Mouse (Mus musculus) stomach, embryonic 14.5 days (tissue): Measurements from ENCODE around the gene Ppp1r12b. TPM values are rescaled to one million over a fixed set of nuclear protein-coding genes. Genes with fewer than 3 reads are reported as not detected.
A peak's percentile ranks its signal among the peaks of the same experiment; 100 is the strongest.

Experiments
- ATAC-seq: fragments of 200-750 bp; cut with Nextera tagmentation; 2 replicates; pipeline ENCODE4 v1.8.0; 2017; ENCODE audit warnings: low read depth, moderate TSS enrichment; ENCODE audit not compliant: insufficient number of reproducible peaks, insufficient read depth, low FRiP score
- H3K27ac ChIP-seq: fragments of 300-500 bp; sonication (generic); 2 replicates; pipeline ENCODE4 v1.5.1; 2014; ENCODE audit warnings: mild to moderate bottlenecking, low read length, moderate library complexity, mixed read lengths
- H3K27me3 ChIP-seq: fragments of 300-500 bp; sonication (generic); 2 replicates; pipeline ENCODE4 v1.6.1; 2014; ENCODE audit warnings: low read length, control low read depth, mixed read lengths; ENCODE audit not compliant: control insufficient read depth, insufficient read depth
- H3K36me3 ChIP-seq: fragments of 300-500 bp; sonication (generic); 2 replicates; pipeline ENCODE4 v1.6.1; 2014; ENCODE audit warnings: mild to moderate bottlenecking, control low read depth, low read length, moderate library complexity, mixed read lengths; ENCODE audit not compliant: control insufficient read depth, insufficient read depth
- H3K4me1 ChIP-seq: fragments of 300-500 bp; sonication (generic); 2 replicates; pipeline ENCODE4 v1.6.1; 2014; ENCODE audit warnings: low read length, control low read depth, mixed read lengths; ENCODE audit not compliant: control insufficient read depth, insufficient read depth
- H3K4me2 ChIP-seq: fragments of 300-500 bp; sonication (generic); replicated peaks from 2 replicates; pipeline ENCODE4 v1.6.1; 2014; ENCODE audit warnings: low read depth, low read length, control low read depth
- H3K4me3 ChIP-seq: fragments of 300-500 bp; sonication (generic); 2 replicates; pipeline ENCODE4 v1.5.1; 2014; ENCODE audit warnings: low read depth, low read length, control low read depth
- H3K9ac ChIP-seq: fragments of 300-500 bp; sonication (generic); replicated peaks from 2 replicates; pipeline ENCODE4 v1.6.1; 2014; ENCODE audit warnings: low read depth, mild to moderate bottlenecking, control low read depth, low read length, moderate library complexity, mixed read lengths
- H3K9me3 ChIP-seq: fragments of 300-500 bp; sonication (generic); 2 replicates; pipeline ENCODE4 v1.6.1; 2016; ENCODE audit warnings: low read depth, low read length, control low read depth; ENCODE audit not compliant: control insufficient read depth
- WGBS: fragments of 180-500 bp; shearing (Covaris S2); extraction: QIAGEN DNeasy Blood & Tissue Kit; methylation state at CpG from one replicate; pipeline ENCODE4 v1.1.7; 2014; 5-methylcytosine and 5-hydroxymethylcytosine counted together
- polyA plus RNA-seq: library from polyadenylated mRNA; unstranded; fragments of >200 nt; fragmentation: Nextera tagmentation; extraction: Ambion mirVana; gene quantifications from 2 replicates; pipeline ENCODE4 v1.2.1, GENCODE M21; 2014

The Ppp1r12b gene
- polyA plus RNA-seq, 1 experiment from 2014 or later = 28.9 TPM

- no peak for ATAC-seq
- no peak overlapping the region for H3K4me3 ChIP-seq
- H3K4me2 ChIP-seq = no peak overlapping the region
- H3K9ac ChIP-seq = no peak overlapping the region
- no peaks in the 10 kb centered on the region for H3K27me3 ChIP-seq
- H3K27ac ChIP-seq = no peak overlapping the region
- no peaks in the 10 kb centered on the region for H3K9me3 ChIP-seq
- peaks cover 7% of the 10 kb centered on the region; the same call in 1 of the 2 replicates for H3K4me1 ChIP-seq
- 60% methylated on average over 7 of the region's 7 CpGs for WGBS
- no peaks in the 10 kb centered on the region for H3K36me3 ChIP-seq
These were observed 4.9 kb upstream of the Ppp1r12b start for GRCm38 (mm10) chr1:134960634-134961033.

- H3K27me3 ChIP-seq = no peaks in the 10 kb centered on the region
- peak overlapping the region; percentile 85 for H3K4me2 ChIP-seq
- H3K9me3 ChIP-seq = no peaks in the 10 kb centered on the region
- peak overlapping the region; percentile 80 for H3K27ac ChIP-seq
- no peaks in the 10 kb centered on the region for H3K36me3 ChIP-seq
- H3K4me3 ChIP-seq = peak overlapping the region; percentile 87
- H3K4me1 ChIP-seq = peaks cover 5% of the 10 kb centered on the region; the same call in 1 of the 2 replicates
- peak; percentile 34; the same call in 1 of the 2 replicates for ATAC-seq
- H3K9ac ChIP-seq = peak overlapping the region; percentile 84
- WGBS = 2% methylated on average over 16 of the region's 16 CpGs
These were observed 599 bp downstream of the Ppp1r12b start for GRCm38 (mm10) chr1:134955050-134955636.

- Histone ChIP-seq H3K4me3 (no peak overlapping the region), H3K36me3 (no peaks in the 10 kb centered on the region; the same call in 1 of the 2 replicates), H3K4me2 (no peak overlapping the region), H3K9ac (no peak overlapping the region), H3K27ac (no peak overlapping the region), H3K4me1 (peaks cover 5% of the 10 kb centered on the region; the same call in 1 of the 2 replicates), H3K27me3 (no peaks in the 10 kb centered on the region), H3K9me3 (no peaks in the 10 kb centered on the region)
- 78% methylated on average over 3 of the region's 3 CpGs for WGBS
- no peak for ATAC-seq
These were observed 5.8 kb downstream of the Ppp1r12b start for GRCm38 (mm10) chr1:134949946-134950345.

- no peaks in the 10 kb centered on the region for H3K9me3 ChIP-seq
- no peak overlapping the region for H3K4me2 ChIP-seq
- H3K27me3 ChIP-seq = no peaks in the 10 kb centered on the region
- H3K9ac ChIP-seq = no peak overlapping the region
- H3K27ac ChIP-seq = no peak overlapping the region
- no peaks in the 10 kb centered on the region for H3K4me1 ChIP-seq
- WGBS = 84% methylated on average over 7 of the region's 7 CpGs
- no peaks in the 10 kb centered on the region; the same call in 1 of the 2 replicates for H3K36me3 ChIP-seq
- no peak overlapping the region for H3K4me3 ChIP-seq
- ATAC-seq = no peak
These were observed 8.2 kb downstream of the Ppp1r12b start for GRCm38 (mm10) chr1:134947590-134947989.

GRCm38 (mm10) chr1:134942898-134943297, 12.8 kb downstream of the Ppp1r12b start:
- H3K4me1 ChIP-seq = no peaks in the 10 kb centered on the region
- WGBS = 89% methylated on average over 2 of the region's 2 CpGs
- H3K9me3 ChIP-seq = no peaks in the 10 kb centered on the region

GRCm38 (mm10) chr1:134940863-134941262, 14.9 kb downstream of the Ppp1r12b start:
- 40% methylated on average over 4 of the region's 4 CpGs for WGBS
- H3K4me3 ChIP-seq = no peak overlapping the region
- no peaks in the 10 kb centered on the region for H3K9me3 ChIP-seq
- no peak overlapping the region for H3K4me2 ChIP-seq
- ATAC-seq = no peak
- H3K4me1 ChIP-seq = no peaks in the 10 kb centered on the region
- no peaks in the 10 kb centered on the region for H3K27me3 ChIP-seq
- H3K36me3 ChIP-seq = no peaks in the 10 kb centered on the region
- H3K27ac ChIP-seq = peak overlapping the region; percentile 41; the same call in 1 of the 2 replicates
- H3K9ac ChIP-seq = no peak overlapping the region

More at GRCm38 (mm10) chr1:134942898-134943297, 12.8 kb downstream of the Ppp1r12b start:
- no peak overlapping the region for H3K27ac ChIP-seq
- H3K27me3 ChIP-seq = no peaks in the 10 kb centered on the region
- H3K36me3 ChIP-seq = no peaks in the 10 kb centered on the region; the same call in 1 of the 2 replicates
- no peak overlapping the region for H3K4me3 ChIP-seq
- no peak overlapping the region for H3K9ac ChIP-seq
- no peak overlapping the region for H3K4me2 ChIP-seq
- ATAC-seq = no peak

- no peaks in the 10 kb centered on the region for H3K4me1 ChIP-seq
- H3K9ac ChIP-seq = no peak overlapping the region
- H3K27ac ChIP-seq = no peak overlapping the region
- no peak for ATAC-seq
- H3K36me3 ChIP-seq = no peaks in the 10 kb centered on the region
- no peaks in the 10 kb centered on the region for H3K9me3 ChIP-seq
- no peak overlapping the region for H3K4me2 ChIP-seq
- no peak overlapping the region for H3K4me3 ChIP-seq
- no peaks in the 10 kb centered on the region for H3K27me3 ChIP-seq
- WGBS = 73% methylated on average over 1 of the region's 1 CpGs
These were observed 17.5 kb downstream of the Ppp1r12b start for GRCm38 (mm10) chr1:134938233-134938632.

- ATAC-seq = no peak
- 84% methylated on average over 6 of the region's 6 CpGs for WGBS
These were observed 19.4 kb downstream of the Ppp1r12b start for GRCm38 (mm10) chr1:134936335-134936734.

GRCm38 (mm10) chr1:134932431-134932830, 23.3 kb downstream of the Ppp1r12b start:
- Histone ChIP-seq H3K27ac (no peak overlapping the region), H3K4me2 (no peak overlapping the region), H3K36me3 (no peaks in the 10 kb centered on the region), H3K4me1 (no peaks in the 10 kb centered on the region), H3K4me3 (no peak overlapping the region), H3K27me3 (no peaks in the 10 kb centered on the region), H3K9ac (no peak overlapping the region), H3K9me3 (no peaks in the 10 kb centered on the region)
- 33% methylated on average over 7 of the region's 7 CpGs for WGBS
- ATAC-seq = no peak

More at GRCm38 (mm10) chr1:134936335-134936734, 19.4 kb downstream of the Ppp1r12b start:
- Histone ChIP-seq H3K27me3 (no peaks in the 10 kb centered on the region), H3K4me3 (no peak overlapping the region), H3K4me1 (no peaks in the 10 kb centered on the region), H3K9ac (no peak overlapping the region), H3K4me2 (no peak overlapping the region), H3K27ac (no peak overlapping the region), H3K9me3 (no peaks in the 10 kb centered on the region), H3K36me3 (no peaks in the 10 kb centered on the region)
